Mouse (Mus musculus) macrophage (primary cell): Measurements from ENCODE around the gene Chmp3. TPM values are rescaled to one million over a fixed set of nuclear protein-coding genes. Genes with fewer than 3 reads are reported as not detected.

ENCODE experiments used
- H3K27ac ChIP-seq: fragments of 350-480 bp; formaldehyde crosslinking; 2 replicates; pipeline ENCODE4 v1.9.0; 2021
- H3K36me3 ChIP-seq: fragments of 350-480 bp; formaldehyde crosslinking; 2 replicates; pipeline ENCODE4 v1.9.0; 2021; ENCODE audit errors: inconsistent target
- H3K4me3 ChIP-seq: fragments of 350-480 bp; formaldehyde crosslinking; 2 replicates; pipeline ENCODE4 v1.9.0; 2021; ENCODE audit errors: inconsistent target
- H3K79me2 ChIP-seq: fragments of 350-480 bp; formaldehyde crosslinking; 2 replicates; pipeline ENCODE4 v1.9.0; 2021; ENCODE audit errors: inconsistent target
- WGBS: methylation state at CpG from one replicate; pipeline ENCODE4 v1.1.7; 2026; ENCODE audit warnings: inconsistent platforms; ENCODE audit not compliant: missing documents; 5-methylcytosine and 5-hydroxymethylcytosine counted together
- polyA plus RNA-seq: library from polyadenylated mRNA; stranded (reverse); fragments of 250-400 nt; gene quantifications from 3 replicates; pipeline ENCODE4 v1.2.4, GENCODE M21; 2018; ENCODE audit warnings: inconsistent platforms

Gene Chmp3
- polyA plus RNA-seq, 1 experiment from 2014 or later = 245 TPM

DNA sequence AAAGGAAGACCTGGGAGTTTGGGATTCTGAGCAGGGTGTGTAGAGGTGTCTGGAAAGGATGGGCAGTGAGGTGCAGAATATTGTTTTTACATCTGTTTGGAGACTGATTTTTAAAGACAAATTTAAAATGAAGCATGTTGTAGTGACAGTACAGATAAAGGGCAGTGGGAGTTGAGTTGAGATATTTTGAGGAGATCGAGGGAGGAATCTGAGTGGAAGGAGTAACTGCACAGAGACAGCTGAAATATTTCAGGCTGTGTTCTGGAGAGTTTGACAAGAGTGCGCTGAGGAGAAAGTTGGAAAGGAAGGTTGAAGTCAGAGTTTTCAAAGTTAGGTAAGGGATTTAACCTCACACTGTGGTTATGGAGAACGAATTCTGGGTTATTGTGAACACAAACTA is 25.0 kb downstream of the Chmp3 start:
- WGBS = 93% methylated on average over 3 of the region's 3 CpGs
- H3K79me2 ChIP-seq = no peaks in the 10 kb centered on the region; the same call in 1 of the 2 replicates
- H3K36me3 ChIP-seq = peaks cover 13% of the 10 kb centered on the region; the same call in 1 of the 2 replicates
- no peak overlapping the region for H3K4me3 ChIP-seq
- no peak overlapping the region for H3K27ac ChIP-seq

DNA sequence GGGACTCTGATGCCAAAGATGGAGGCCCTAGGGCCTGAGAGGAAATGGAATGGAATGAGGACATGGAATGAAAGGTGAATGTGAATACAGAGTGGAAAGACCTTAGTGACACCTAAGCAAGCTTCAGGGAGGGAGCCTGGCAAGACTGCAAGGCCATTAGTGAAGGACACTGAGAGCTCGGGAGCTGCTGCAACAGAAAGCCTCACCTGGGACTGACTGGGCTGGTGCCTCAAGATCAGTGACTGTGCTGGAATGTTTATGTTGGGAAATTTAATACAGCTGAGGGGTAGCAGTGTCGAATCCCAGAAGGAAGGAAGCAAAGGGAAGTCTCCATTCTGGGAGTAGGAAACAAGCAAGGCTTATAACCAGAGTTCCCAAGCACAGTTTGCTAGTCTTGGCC is 25.4 kb downstream of the Chmp3 start:
- H3K4me3 ChIP-seq = no peak overlapping the region
- 100% methylated on average over 2 of the region's 2 CpGs for WGBS
- H3K79me2 ChIP-seq = no peaks in the 10 kb centered on the region; the same call in 1 of the 2 replicates
- peaks cover 17% of the 10 kb centered on the region; the same call in 1 of the 2 replicates for H3K36me3 ChIP-seq
- H3K27ac ChIP-seq = no peak overlapping the region

DNA sequence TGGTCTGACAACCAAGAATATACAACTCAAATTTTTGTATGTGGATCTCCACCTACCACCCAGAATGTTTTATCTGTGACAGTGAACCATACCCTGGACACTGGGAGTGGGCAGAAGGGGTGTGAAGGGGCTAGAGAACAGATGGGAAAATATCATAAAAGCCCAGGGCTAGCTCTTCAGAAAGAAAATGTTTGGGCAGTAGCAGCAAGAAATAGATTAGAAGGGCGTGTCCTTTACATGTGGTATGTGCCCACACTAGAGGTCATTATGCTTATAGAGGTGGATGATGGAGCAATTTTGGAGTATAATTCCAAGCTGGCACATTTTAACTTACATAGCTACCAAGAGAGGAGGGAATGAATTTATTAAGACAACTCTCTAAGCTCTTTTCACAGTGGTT is 31.8 kb downstream of the Chmp3 start:
- no peak overlapping the region for H3K27ac ChIP-seq
- 100% methylated on average over 1 of the region's 1 CpGs for WGBS
- no peak overlapping the region for H3K4me3 ChIP-seq
- no peaks in the 10 kb centered on the region; the same call in 1 of the 2 replicates for H3K79me2 ChIP-seq
- H3K36me3 ChIP-seq = peaks cover 57% of the 10 kb centered on the region

DNA sequence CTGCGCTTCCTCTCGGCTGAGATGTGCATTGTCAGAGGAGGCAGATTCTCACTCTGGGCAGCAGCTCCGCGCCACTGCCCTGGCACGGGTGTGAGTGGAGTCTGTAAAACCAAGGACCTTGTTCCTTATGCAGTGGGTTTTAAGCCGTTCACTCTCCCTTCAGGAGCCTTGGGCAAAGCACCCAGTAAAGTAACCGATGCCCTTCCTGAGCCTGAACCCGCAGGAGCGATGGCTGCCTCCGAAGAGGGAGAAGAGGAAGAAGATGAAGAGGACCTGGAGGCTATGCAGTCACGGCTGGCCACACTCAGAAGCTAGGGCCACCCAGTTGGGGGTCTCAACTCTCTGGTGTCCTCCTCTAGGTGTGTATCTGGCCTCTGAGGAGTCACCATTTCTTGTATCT is 35.9 kb downstream of the Chmp3 start:
- Histone ChIP-seq H3K27ac (no peak overlapping the region), H3K79me2 (no peaks in the 10 kb centered on the region)

DNA sequence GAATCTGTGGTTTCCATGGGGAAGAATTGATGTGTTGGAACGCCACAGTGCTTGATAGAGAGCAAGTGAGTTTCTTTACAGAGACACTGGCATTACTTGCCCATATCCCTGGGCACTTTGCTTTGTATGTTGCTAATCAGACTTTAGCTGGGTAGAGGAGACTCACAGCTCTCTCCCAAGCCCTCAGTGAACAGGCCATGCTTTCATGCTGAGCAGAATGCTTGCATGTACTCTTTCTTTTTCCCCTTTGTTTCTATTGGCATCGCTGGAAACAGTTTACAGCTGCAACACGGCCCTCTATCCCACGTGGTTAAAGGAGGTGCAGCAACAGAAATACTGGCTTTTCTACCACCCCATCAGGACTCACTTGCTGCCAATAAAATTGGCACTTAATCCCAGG is 39.6 kb downstream of the Chmp3 start:
- no peak overlapping the region for H3K4me3 ChIP-seq
- H3K79me2 ChIP-seq = no peaks in the 10 kb centered on the region
- peaks cover 55% of the 10 kb centered on the region; the same call in 1 of the 2 replicates for H3K36me3 ChIP-seq
- no peak overlapping the region for H3K27ac ChIP-seq
- WGBS = 79% methylated on average over 4 of the region's 4 CpGs

More for the DNA sequence above, 35.9 kb downstream of the Chmp3 start:
- peaks cover 70% of the 10 kb centered on the region for H3K36me3 ChIP-seq
- H3K4me3 ChIP-seq = no peak overlapping the region
- WGBS = 97% methylated on average over 10 of the region's 11 CpGs

DNA sequence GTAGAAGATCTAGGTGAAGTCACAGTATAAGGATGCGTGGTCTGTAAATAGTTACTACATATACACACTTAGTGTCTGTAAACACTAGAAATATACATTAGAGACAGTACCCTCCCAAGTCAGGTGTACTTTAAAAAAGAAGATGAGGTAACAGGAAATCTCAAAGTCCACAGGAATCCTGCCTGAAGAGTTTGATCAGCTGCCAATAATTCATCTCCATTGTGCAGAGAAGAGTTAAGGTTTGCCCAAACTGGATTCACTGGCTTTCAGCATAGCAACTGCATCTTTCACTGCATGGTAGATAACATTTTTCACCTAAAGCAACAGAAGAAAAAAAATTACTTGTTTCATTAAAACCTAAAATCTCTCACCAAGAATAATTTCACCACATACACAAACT is 45.8 kb downstream of the Chmp3 start:
- Histone ChIP-seq H3K27ac (no peak overlapping the region), H3K79me2 (no peaks in the 10 kb centered on the region), H3K4me3 (no peak overlapping the region), H3K36me3 (peaks cover 63% of the 10 kb centered on the region)
- 100% methylated on average over 1 of the region's 1 CpGs for WGBS

DNA sequence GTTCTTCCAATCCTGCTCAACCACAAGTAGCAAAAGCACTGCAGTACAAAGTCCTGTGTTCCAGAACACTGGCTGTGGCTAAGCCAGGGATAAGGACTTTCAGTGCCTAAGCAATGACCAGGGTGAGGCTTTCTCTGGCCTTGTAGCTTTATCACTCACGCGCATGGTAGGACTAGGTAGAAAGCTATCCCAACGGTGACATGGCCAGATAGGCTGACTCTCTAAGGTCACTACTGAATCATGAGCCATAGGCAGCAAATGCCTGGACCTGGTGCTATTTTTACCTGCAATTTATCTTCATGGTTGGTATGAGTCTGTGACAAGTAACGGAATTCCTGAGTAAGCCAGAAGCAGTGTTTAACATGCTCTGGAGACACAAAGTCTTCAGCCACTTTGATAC is 46.6 kb downstream of the Chmp3 start:
- Histone ChIP-seq H3K79me2 (no peaks in the 10 kb centered on the region), H3K4me3 (no peak overlapping the region), H3K27ac (no peak overlapping the region), H3K36me3 (peaks cover 64% of the 10 kb centered on the region)
- WGBS = 95% methylated on average over 4 of the region's 4 CpGs

DNA sequence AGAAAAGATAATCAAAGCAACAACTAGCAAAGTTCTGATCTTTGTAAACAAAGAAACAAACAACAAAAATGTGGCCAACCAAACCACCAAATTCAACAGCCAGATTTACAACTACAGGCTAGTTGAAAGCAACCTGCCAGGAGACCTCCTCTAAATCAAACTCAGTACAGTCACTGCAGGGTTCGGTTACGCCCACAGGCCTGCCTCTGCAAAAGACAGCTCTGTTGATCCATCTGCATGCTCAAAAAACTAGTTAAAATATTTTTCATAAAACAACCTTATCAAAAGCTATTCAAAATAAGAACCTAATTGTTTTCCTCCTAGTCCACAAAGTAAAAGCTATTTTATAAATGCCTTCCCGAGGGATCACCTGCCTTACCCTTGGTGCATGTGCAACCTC is 64.2 kb downstream of the Chmp3 start:
- Histone ChIP-seq H3K4me3 (no peak overlapping the region), H3K27ac (no peak overlapping the region), H3K36me3 (peaks cover 68% of the 10 kb centered on the region), H3K79me2 (no peaks in the 10 kb centered on the region)
- WGBS = 97% methylated on average over 3 of the region's 3 CpGs

DNA sequence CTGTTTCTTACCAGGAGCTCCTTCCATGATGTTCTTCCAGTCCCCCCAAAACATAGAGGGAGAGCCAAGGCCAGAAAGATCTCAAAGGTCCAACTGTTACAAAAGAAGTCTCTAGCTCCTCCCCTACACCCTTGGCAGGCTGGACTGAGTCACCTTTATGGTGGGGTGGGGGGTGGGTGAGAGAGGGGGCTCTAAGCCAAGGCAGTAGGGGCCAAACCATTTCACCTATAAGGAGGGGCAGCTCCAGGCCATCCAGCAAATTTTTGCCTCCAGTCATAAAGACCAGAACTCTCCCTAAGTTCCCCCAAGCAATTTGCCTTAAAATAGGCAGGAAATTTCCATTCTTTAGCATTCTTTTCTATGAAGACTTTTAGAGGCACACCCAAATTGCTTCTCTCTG is 65.4 kb downstream of the Chmp3 start:
- H3K27ac ChIP-seq = no peak overlapping the region
- no peaks in the 10 kb centered on the region for H3K79me2 ChIP-seq
- H3K4me3 ChIP-seq = no peak overlapping the region
- H3K36me3 ChIP-seq = peaks cover 68% of the 10 kb centered on the region

DNA sequence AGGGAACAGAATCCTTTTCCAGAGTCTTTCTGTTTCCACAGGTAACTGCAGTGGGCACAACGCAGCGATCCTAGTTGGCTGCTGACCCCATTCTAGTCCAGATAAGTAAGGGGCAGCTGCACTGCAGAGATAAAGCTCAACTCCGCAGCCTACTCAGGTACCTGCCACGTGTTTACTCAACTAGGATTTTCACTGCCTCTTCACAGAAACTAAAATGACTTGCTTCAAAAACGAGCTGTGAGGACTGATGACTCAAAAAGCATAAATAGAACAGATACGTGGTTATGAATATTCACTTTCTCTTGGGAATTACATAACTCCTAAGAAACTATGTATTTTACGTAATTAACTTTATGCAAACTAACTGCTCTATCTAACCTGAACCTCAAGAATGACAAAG is 66.4 kb downstream of the Chmp3 start:
- WGBS = 84% methylated on average over 7 of the region's 7 CpGs

DNA sequence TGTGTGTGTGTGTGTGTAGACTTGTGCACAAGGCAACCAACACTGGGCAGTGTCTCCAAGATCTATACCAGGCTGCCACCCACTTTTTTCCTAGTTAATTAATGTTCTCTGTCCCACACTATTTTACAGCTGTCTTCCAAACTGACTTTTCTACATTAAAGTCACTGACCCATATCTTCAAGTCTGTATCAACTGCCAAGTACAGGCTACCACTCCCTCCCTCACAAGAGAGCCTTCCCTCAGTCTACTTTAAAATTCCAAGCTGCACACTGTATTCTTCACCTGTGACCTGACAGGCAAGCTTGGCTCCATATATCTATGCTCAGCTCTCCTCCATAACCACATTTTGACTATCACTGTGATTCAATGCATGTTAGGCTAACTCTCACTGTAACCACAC is 69.6 kb downstream of the Chmp3 start:
- Histone ChIP-seq H3K27ac (no peak overlapping the region), H3K4me3 (no peak overlapping the region), H3K36me3 (peaks cover 87% of the 10 kb centered on the region), H3K79me2 (no peaks in the 10 kb centered on the region; the same call in 1 of the 2 replicates)

More for the DNA sequence above, 66.4 kb downstream of the Chmp3 start:
- no peak overlapping the region for H3K4me3 ChIP-seq
- no peak overlapping the region for H3K27ac ChIP-seq
- H3K79me2 ChIP-seq = no peaks in the 10 kb centered on the region
- H3K36me3 ChIP-seq = peaks cover 73% of the 10 kb centered on the region

DNA sequence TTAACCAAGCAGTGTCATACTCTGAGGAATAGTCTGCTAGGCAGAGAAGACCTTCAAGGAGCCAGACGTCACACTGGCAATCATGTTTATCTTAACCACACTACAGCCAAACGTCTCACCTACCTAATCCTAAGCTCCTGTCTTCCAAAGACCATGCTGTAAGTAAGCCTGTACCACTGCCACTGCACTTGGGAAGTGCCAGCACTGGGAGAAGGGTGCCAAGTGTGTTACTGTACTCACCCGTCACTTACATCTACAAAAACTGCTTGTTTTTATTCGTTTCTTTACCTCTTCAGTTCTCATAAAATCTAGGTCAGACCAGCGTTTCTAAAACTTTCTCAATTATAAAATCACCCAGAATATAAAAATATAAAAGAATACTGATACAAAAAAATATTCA is 73.4 kb downstream of the Chmp3 start:
- Histone ChIP-seq H3K36me3 (peaks cover 94% of the 10 kb centered on the region), H3K27ac (no peak overlapping the region), H3K79me2 (peaks cover 10% of the 10 kb centered on the region; the same call in 1 of the 2 replicates), H3K4me3 (no peak overlapping the region)
- WGBS = 94% methylated on average over 5 of the region's 5 CpGs

DNA sequence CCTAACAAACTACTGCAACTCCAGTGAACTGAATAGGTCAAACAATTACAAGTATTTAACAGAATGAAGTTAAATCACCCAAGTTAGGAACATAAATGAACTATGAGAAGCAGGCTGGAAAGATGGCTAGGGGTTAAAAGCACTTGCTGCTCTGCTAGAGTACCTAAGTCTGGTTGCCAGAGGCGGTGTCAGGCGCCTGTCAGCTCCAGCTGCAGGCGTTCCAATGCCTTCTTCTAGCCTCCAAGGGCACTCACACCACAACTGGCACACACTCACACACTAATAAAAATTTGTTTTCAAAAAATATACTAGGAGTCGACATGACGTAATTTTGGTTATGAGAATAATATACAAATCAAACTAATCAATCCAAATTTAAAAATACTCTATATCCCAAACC is 78.0 kb downstream of the Chmp3 start:
- WGBS = 96% methylated on average over 5 of the region's 5 CpGs
- H3K79me2 ChIP-seq = peaks cover 12% of the 10 kb centered on the region; the same call in 1 of the 2 replicates
- no peak overlapping the region for H3K4me3 ChIP-seq
- no peak overlapping the region for H3K27ac ChIP-seq
- peaks cover 84% of the 10 kb centered on the region for H3K36me3 ChIP-seq

DNA sequence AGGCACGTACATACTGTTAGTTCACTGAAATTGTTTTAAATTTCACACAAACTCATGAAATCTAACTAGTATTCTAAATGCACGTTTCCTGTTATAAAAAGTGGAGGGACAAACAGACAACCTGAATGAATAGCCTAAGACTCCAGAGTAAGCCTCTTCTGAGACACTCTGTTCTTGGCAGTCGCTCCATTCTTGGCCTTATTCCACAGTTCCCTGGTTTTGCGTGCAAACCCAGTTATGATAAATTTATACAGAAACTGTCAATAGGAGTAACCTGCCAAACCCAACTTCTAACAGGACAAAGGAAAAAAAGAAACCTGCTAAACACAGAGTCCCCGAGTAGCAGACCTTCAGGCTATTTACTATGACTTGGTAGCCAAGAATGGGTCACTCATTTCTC is 78.4 kb downstream of the Chmp3 start:
- Histone ChIP-seq H3K36me3 (peaks cover 79% of the 10 kb centered on the region), H3K4me3 (no peak overlapping the region), H3K27ac (no peak overlapping the region), H3K79me2 (peaks cover 17% of the 10 kb centered on the region; the same call in 1 of the 2 replicates)
- 94% methylated on average over 5 of the region's 5 CpGs for WGBS

DNA sequence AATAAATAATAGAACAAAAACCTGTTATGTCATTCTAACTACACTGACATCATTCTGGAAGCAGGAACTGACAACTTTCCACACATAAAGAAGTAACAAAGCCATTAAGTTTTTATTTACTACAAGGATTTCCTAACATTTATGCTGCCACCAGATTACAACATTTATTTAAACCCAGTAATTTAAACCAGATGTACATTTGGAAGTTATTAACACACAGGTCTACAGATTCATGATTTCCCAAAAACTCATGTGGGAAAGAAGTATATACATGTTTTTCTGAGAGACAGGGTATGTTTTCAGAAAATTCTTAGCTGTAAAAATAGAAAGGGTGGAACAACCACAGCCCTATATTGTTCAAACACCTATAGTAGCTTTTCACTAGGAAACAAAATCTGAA is 81.1 kb downstream of the Chmp3 start:
- Histone ChIP-seq H3K36me3 (peaks cover 61% of the 10 kb centered on the region), H3K4me3 (no peak overlapping the region), H3K27ac (no peak overlapping the region), H3K79me2 (peaks cover 30% of the 10 kb centered on the region)

DNA sequence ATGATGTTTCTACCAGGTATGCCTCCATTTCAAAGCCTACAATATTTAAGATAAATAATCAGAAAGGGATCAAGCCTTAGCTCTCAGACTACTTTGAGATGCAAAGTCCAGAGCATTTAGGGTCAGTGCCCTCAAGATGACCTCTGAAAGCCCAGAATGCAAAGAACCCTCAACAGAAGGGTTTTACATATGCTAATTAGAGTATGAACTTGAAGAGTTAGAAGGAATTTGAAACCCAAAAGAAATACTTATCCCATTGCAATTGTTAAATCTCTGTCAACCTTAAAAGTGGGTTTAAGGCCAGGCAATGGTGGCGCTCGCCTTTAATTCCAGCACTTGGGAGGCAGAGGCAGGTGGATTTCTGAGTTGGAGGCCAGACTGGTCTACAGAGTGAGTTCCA is 82.4 kb downstream of the Chmp3 start:
- Histone ChIP-seq H3K36me3 (peaks cover 51% of the 10 kb centered on the region), H3K4me3 (no peak overlapping the region), H3K27ac (no peak overlapping the region), H3K79me2 (peaks cover 42% of the 10 kb centered on the region)
- no CpG with 5 or more reads among the region's 2 CpGs for WGBS
